Mouse (Mus musculus) liver, embryonic 14.5 days (tissue): ENCODE data around the gene Tmem242.

ENCODE experiments used
- CTCF ChIP-seq: IDR thresholded peaks from 2 replicates; pipeline ENCODE4 v1.5.1; 2016; ENCODE audit warnings: antibody characterized with exemption, low read depth, control low read depth
- EP300 ChIP-seq: IDR thresholded peaks from 2 replicates; pipeline ENCODE4 v1.6.1; 2016; ENCODE audit warnings: antibody characterized with exemption, low read depth

DNA sequence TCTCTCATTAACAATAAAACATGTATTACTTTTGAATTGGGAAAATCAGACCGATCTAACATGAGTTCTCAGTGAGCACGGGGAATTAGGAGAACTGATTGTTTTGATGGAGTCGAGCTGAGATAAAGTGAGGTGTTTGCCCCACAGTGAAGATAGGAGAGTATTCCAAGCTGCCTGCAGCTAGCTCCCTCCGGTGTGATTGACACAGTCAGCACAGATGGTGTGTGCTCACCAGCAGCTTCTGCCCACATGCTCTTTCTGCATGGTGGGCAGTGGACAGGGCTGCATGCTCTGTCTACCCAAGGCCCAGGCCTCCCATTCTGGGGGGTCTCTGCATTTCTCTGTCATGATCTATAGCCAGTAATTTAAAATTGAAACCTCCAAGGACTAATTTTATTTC is 13.6 kb upstream of the Tmem242 start:
- no peak for TF ChIP-seq CTCF
- TF ChIP-seq EP300: no peak
